ENCODE assay signal across 25 mouse cellular contexts in the genomic region with DNA sequence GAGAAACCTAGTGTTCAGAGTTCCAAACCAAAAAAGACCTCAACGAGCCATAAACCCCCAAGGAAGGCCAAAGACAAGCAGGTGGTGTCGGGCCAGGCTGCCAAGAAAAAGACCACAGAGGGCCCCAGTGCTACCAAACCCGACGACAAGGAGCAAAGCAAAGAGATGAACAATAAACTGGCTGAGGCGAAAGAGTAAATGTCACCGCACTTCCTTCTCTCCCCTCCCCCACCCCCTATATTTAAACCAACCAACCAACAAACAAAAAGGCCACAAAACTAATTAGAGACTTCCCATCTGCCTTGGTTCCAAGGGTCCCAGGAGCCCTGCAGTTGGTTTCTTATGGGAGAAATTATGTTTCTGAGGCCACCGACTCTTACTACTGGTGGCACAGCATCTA. TPM values are rescaled to one million over a fixed set of nuclear protein-coding genes. Genes with fewer than 3 reads are reported as not detected.
A peak's percentile ranks its signal among the peaks of the same experiment; 100 is the strongest.
DNase-seq lines count a peak whose midpoint lies in the region; ATAC-seq and TF ChIP-seq lines count a peak whose summit lies in the region.
"Had no signal": no experiment of that assay in that cellular context is flagged by ENCODE, and none has a peak within 500 bp of the region (broad histone marks: within the 10 kb centered on the region; RNA-seq: fewer than 3 reads in every experiment).

No protein-coding gene starts in this region.

- peaks cover 57% of the 10 kb centered on the region for H3K36me3 ChIP-seq in hindbrain, embryonic 13.5 days
- peaks cover 26% of the 10 kb centered on the region for H3K36me3 ChIP-seq in hindbrain, postnatal 0 days (ENCODE audit: insufficient read depth, low read length)
- H3K36me3 ChIP-seq: embryonic facial prominence, embryonic 15.5 days; intestine, embryonic 15.5 days had no signal

- WGBS in hindbrain, embryonic 13.5 days: 64% methylated on average over 7 of the region's 7 CpGs
- WGBS in hindbrain, postnatal 0 days: 53% methylated on average over 7 of the region's 7 CpGs

- H3K27ac ChIP-seq in hindbrain, embryonic 13.5 days: peak overlapping the region; percentile 41; the same call in 1 of the 2 replicates
- H3K27ac ChIP-seq in hindbrain, postnatal 0 days: no peak overlapping the region
- H3K27ac ChIP-seq: embryonic facial prominence, embryonic 15.5 days; forebrain, embryonic 12.5 days; gastrocnemius, adult 2 months; hindbrain, embryonic 12.5 days; intestine, embryonic 15.5 days had no signal

- no peak overlapping the region for H3K9ac ChIP-seq in hindbrain, embryonic 13.5 days
- no peak overlapping the region for H3K9ac ChIP-seq in hindbrain, postnatal 0 days (replicated peaks; ENCODE audit: low read length)
- H3K9ac ChIP-seq: embryonic facial prominence, embryonic 15.5 days; forebrain, embryonic 12.5 days; hindbrain, embryonic 12.5 days; intestine, embryonic 15.5 days had no signal

- no peak for ATAC-seq in hindbrain, embryonic 13.5 days (ENCODE audit: low FRiP score)
- ATAC-seq in hindbrain, postnatal 0 days: no peak
- ATAC-seq in CD4-positive, CD25-positive, alpha-beta regulatory T cell, adult 4 months: peak; percentile 71
- ATAC-seq: forebrain, embryonic 16.5 days; hindbrain, embryonic 16.5 days; intestine, embryonic 15.5 days had no signal

- DNase-seq in hindbrain, postnatal 0 days (ENCODE audit: low spot score): no peak
- DNase-seq in induced T-regulatory cell, adult 2 months (ENCODE audit: low read depth): peak; percentile 52
- no peak for DNase-seq in right cerebral cortex, postnatal 10 days (ENCODE audit: low spot score in 2 of 2)
- no peak for DNase-seq in left cerebral cortex, postnatal 4 days
- DNase-seq: adrenal gland, adult 2 months; adrenal gland, postnatal 25 days; cerebellum, adult 11-12 months; cerebellum, adult 8-10 months; cerebellum, postnatal 10 days; cerebellum, postnatal 36 days; embryo, embryonic 11 days; gastrocnemius, adult 2 months; gastrocnemius, postnatal 14 days; heart, adult 11 months; kidney, adult 11 months had no signal

- peaks cover 64% of the 10 kb centered on the region for H3K4me1 ChIP-seq in hindbrain, embryonic 13.5 days (replicated peaks)
- peaks cover 9% of the 10 kb centered on the region for H3K4me1 ChIP-seq in hindbrain, postnatal 0 days (ENCODE audit: insufficient read depth, low read length)

- no peak overlapping the region for H3K4me2 ChIP-seq in hindbrain, embryonic 13.5 days
- H3K4me2 ChIP-seq in hindbrain, postnatal 0 days (ENCODE audit: low read depth, low read length): no peak overlapping the region
- H3K4me2 ChIP-seq: embryonic facial prominence, embryonic 15.5 days; forebrain, embryonic 12.5 days; heart, embryonic 11.5 days; hindbrain, embryonic 12.5 days; intestine, embryonic 15.5 days had no signal

- intact Hi-C loops in left cerebral cortex, postnatal 4 days (cut with DNase I): no loop called here

- no peaks in the 10 kb centered on the region for H3K9me3 ChIP-seq in hindbrain, embryonic 13.5 days
- H3K9me3 ChIP-seq in hindbrain, postnatal 0 days (ENCODE audit: low read length): no peaks in the 10 kb centered on the region
- H3K9me3 ChIP-seq: embryonic facial prominence, embryonic 15.5 days; forebrain, embryonic 12.5 days; hindbrain, embryonic 12.5 days; intestine, embryonic 15.5 days had no signal

- no peak for TF ChIP-seq CTCF in hindbrain, postnatal 0 days (IDR thresholded peaks at IDR 0.05; ENCODE audit: low read depth)

- no peak overlapping the region for H3K4me3 ChIP-seq in hindbrain, embryonic 13.5 days
- no peak overlapping the region for H3K4me3 ChIP-seq in hindbrain, postnatal 0 days (ENCODE audit: low read length)
- H3K4me3 ChIP-seq: embryonic facial prominence, embryonic 15.5 days; forebrain, embryonic 12.5 days; gastrocnemius, adult 2 months; hindbrain, embryonic 12.5 days; intestine, embryonic 15.5 days had no signal

- H3K27me3 ChIP-seq in hindbrain, embryonic 13.5 days: no peaks in the 10 kb centered on the region
- H3K27me3 ChIP-seq in hindbrain, postnatal 0 days (ENCODE audit: insufficient read depth, low read length): no peaks in the 10 kb centered on the region
- H3K27me3 ChIP-seq: embryonic facial prominence, embryonic 15.5 days; forebrain, embryonic 12.5 days; hindbrain, embryonic 12.5 days had no signal

RNA-seq across cellular contexts. Expression of gene Serpinh1, which starts 35.6 kb away (rescaled TPM):
- 394 and 407 TPM in 2 replicates for polyA plus RNA-seq in hindbrain, embryonic 13.5 days (2015; fragmentation: Nextera tagmentation; extraction: Ambion mirVana)
- 214 and 215 TPM in 2 replicates for total RNA-seq in hindbrain, postnatal 0 days (2014; rRNA removed)
- polyA plus RNA-seq in hindbrain, postnatal 0 days (2015; fragmentation: Nextera tagmentation; extraction: Ambion mirVana): 161 TPM in 2 replicates
- under 1 TPM in 1 of 2 experiments, not detected in 1; 0.15 TPM for polyA plus RNA-seq in CD4-positive, CD25-positive, alpha-beta regulatory T cell, adult 4 months (2017; shearing (Covaris generic))
- 10 to 100 TPM; 63.7 to 65.6 TPM for total RNA-seq in left cerebral cortex, postnatal 4 days (2021)
- total RNA-seq: MEL had no signal

RNA-seq across cellular contexts. Expression of gene Map6, which starts 50.2 kb away (rescaled TPM):
- 104 and 106 TPM in 2 replicates for polyA plus RNA-seq in hindbrain, embryonic 13.5 days (2015; fragmentation: Nextera tagmentation; extraction: Ambion mirVana)
- 292 and 327 TPM in 2 replicates for total RNA-seq in hindbrain, postnatal 0 days (2014; rRNA removed)
- 97.4 and 111 TPM in 2 replicates for polyA plus RNA-seq in hindbrain, postnatal 0 days (2015; fragmentation: Nextera tagmentation; extraction: Ambion mirVana)
- 1 to 10 TPM; 2.4 to 4.5 TPM for polyA plus RNA-seq in CD4-positive, CD25-positive, alpha-beta regulatory T cell, adult 4 months (2017; shearing (Covaris generic))
- 100 to 1,000 TPM; 277 to 282 TPM for total RNA-seq in left cerebral cortex, postnatal 4 days (2021)
- total RNA-seq: MEL had no signal

Comparison
In these comparisons a context has a peak if more than half of its experiments do, and no peak if none do; other contexts are left out.
1. RNA of gene Serpinh1, which starts 35.6 kb away (polyA plus RNA-seq): 394 to 407 TPM in hindbrain, embryonic 13.5 days and 161 TPM in hindbrain, postnatal 0 days; 0.15 TPM in CD4-positive, CD25-positive, alpha-beta regulatory T cell, adult 4 months; every median in the first group is over 100 times any median in the second.
2. RNA of gene Map6, which starts 50.2 kb away (polyA plus RNA-seq): 97.4 to 111 TPM in hindbrain, postnatal 0 days and 104 to 106 TPM in hindbrain, embryonic 13.5 days; 2.4 to 4.5 TPM in CD4-positive, CD25-positive, alpha-beta regulatory T cell, adult 4 months; every median in the first group is over 10 times any median in the second.